Mouse (Mus musculus): ENCODE measurements around the gene Sh3tc1.

DNA sequence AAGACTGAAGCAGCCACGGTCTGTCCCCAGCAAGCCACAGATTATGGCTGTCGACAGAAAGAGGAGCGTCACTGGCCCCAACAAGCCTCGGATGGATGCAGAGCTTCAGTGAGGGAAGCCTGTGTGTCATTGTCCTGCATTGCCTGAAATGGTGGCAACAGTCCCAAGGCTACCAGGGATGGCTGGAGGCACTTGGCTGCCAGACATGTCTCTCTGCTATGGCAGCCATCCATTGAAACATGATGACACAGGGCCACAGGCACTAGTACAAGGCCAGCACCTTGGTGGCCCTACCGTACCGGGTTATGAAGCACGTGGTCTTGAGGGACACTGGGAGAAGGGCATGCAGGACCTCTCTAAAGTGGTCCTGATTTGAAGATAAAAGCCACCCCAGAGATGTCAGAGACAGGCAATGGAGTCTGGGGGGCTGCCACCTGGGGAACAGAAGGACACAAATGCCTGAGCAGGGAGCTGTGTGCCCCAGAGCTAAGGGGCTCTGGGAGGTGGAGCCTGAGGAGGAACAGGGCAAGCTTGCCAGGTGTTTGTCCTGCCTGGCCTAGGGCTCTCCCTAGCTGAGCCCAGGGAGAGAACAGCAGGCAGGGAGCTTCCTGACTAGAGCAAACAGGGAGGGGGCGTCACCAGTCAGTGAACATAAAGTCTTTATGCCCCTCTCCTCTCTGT lies 49.2 kb downstream of the Sh3tc1 start:
- TF ChIP-seq POLR2A (IDR thresholded peaks at IDR 0.05; ENCODE audit: borderline replicate concordance, extremely low read depth, insufficient read depth, insufficient read length, poor library complexity, severe bottlenecking) (no peak), CTCF (IDR thresholded peaks at IDR 0.05; ENCODE audit: borderline replicate concordance, extremely low read depth, insufficient read depth, insufficient read length) (no peak)

Data from brain, embryonic 14.5 days (tissue).